Mouse (Mus musculus): ENCODE results near the gene Per3.
"Not testable (repeated sequence)": the region's sequence is repeated elsewhere in the genome, so short reads cannot be mapped to it uniquely, and the experiment has no call there.

Per3 gene

DNA sequence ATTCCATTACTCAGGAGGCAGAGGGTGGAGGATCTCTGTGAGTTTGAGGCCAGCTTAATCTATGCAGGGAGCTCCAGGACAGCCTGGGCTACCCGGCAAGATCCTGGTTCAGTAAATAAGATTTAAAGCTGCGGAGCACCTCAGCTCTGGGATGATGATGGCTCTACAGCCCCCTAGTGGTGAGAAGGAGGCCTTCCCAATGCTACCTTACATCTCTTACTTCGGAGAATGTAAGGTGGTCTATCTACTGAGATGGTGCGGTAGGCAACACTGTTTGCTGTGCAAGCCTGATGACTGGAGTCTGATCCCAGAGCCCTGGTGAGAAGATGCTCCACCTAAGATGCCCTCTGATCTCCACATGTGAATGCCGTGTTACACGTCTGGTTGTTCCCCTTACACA, 17.5 kb downstream of the Per3 start:
- no peak for DNase-seq (ENCODE audit: extremely low read depth, low read depth)

DNA sequence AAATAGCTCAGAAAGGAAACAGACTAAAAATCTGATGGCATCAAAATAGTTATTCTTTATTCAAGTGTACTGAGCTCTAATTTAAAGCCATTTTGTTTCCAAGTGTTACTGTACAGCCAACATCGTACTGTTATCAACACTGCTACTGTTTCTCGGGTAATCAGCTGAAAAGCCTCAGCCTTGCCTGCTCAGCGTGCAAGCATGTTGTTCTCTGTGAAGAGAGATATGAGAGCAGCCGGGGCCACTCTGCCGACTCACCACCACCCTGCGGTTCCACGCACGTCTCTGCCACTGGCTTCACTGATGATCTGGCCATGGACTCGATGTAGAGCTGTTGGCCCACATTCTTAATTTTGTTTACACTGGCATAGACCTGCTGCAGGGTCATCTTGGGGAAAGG, 20.3 kb downstream of the Per3 start:
- no peak for DNase-seq (ENCODE audit: extremely low read depth, low read depth)

DNA sequence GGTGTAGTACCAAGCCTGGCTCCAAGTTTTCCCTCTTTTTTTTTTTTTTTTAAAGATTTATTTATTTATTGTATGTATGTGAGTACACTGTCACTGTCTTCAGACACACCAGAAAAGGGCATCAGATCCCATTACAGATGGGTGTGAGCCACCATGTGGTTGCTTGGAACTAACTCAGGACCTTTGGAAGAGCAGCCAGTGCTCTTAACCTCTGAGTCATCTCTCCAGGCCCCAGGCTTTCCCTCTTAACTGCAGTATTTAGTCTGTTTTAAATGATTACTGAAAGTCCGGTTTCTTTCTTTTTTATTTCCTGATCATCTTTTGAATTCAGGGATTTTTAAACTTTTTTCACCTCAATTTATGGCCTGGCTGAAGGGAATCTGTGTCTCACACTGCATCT, 27.1 kb downstream of the Per3 start:
- not testable (repeated sequence) for DNase-seq (ENCODE audit: extremely low read depth, low read depth)

DNA sequence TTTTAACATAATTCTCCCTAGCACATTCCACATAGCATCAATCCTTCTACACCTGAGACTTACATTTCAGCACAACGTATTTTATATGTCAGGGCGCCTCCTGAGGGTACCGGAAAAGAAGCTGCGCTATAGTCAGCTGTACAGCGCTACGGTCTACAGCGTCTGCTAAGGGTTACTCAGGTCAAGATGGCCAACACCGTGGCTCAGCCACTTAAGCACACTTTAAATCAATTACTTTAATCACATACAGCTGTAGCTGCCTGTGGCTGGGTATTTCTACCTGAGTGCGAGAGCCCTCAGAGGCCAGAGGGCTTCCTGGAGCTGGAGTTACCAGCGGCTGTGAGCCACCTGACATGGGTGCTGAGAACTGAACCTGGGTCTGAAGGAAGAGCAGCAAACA, 28.5 kb downstream of the Per3 start:
- DNase-seq (ENCODE audit: extremely low read depth, low read depth), result no peak

DNA sequence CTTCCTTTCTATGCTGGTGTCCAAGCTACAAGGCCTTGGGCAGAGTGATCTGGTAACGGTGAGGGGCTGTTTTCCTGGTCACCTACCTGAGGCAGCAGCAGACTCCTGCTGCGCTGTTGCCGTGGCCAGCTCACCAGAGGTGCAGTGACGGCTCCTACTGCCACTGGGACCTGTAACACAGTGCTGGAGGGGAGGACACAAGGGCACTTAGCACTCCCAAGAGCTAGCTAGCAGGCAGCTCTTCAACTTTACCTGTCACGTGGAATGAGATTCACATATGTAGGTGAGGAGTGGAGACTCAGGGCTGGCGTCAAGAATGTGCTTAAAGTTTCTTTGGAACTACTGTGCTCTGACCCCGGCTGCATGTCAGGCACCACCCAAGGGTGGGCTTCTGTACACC, 34.1 kb downstream of the Per3 start:
- no peak for DNase-seq (ENCODE audit: extremely low read depth, low read depth)

DNA sequence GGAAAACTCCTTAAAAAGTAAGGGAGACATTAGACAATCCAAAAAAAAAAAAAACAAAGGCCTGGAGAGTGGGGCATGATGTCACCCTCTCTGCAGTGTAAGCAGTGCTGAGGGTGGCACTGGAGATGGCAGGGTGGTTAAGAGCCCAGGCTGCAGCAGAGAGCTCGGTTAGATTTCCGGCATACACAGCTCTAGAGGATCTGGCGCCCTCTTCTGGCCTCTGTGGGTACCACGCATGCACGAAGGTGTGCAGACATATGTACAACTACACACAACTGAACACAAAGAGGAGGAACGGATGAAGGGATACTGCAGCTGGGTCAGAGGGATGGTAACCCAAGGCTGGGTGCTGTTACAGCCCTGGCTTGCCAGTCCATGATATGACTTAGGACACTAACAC, 37.5 kb downstream of the Per3 start:
- DNase-seq (ENCODE audit: extremely low read depth, low read depth), result peak; percentile 33

DNA sequence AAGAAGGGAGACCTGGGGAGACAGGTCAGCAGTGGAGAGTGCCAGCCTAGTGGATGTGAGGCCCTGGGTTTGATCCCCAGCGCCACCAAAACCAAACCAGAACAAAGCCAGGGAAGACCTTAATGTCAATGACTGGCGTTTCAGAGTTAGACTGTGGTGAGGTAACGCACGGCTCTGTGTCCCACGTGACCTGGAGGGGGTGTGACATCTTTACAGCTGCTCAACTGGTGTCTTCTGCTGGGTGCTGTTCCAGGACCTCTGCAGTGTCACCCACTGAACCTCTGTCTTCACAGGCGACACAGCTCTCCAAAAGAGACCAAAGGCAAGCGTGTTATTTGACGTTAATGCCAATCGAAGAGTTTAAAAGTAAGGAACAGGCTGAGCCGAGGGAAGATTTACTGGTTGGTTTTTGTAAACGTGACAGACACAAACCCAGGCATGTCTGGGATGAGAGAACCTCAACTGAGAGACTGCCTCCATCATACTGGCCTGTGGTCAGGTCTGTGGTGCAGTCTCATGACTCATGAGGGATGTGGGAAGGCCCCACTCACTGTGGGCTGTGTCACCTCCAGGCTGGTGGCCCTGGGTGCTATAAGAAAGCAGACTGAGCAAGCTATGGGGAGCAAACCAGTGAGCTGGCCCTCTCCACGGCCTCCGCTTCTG, 38.7 kb downstream of the Per3 start:
- no peak for DNase-seq (ENCODE audit: extremely low read depth, low read depth)

DNA sequence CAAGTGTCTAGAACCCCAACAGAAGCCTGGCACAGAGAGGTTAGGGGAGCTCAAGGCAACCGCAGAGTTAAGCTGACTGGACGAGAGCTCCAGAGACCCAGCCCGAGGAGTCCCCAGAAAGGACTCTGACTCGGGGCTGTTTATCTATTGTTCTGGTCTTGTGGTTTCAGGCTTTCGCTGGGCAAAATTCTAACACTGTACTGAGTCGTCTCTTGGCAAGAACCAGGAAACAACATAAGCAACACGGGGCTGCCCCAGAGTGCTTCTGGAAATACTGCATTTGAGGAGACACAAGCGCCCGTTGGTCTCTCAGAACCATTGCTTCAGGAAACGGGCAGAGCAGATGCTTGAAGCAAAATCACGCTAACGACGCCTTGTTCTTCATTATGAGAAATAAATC, 43.1 kb downstream of the Per3 start:
- DNase-seq (ENCODE audit: extremely low read depth, low read depth), result no peak

DNA sequence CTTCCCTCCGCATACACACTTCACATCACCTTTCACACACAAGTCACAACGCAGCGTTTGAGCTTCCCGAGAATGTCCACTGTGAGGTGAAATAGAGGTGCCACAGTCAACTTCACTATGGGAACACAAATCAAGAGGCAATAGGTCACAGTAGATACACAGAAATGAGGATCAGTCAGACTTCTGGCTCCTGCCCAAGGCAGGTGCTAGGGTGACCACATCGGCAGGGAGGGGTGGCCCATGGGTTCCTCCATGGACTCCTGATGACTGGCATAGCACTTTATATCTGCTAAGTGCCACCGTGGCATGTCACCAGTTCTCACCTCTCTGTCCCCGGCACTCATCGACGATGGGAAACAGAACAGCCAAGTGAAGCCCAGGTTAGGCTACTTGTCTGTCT, 45.8 kb downstream of the Per3 start:
- DNase-seq (ENCODE audit: extremely low read depth, low read depth), result no peak

DNA sequence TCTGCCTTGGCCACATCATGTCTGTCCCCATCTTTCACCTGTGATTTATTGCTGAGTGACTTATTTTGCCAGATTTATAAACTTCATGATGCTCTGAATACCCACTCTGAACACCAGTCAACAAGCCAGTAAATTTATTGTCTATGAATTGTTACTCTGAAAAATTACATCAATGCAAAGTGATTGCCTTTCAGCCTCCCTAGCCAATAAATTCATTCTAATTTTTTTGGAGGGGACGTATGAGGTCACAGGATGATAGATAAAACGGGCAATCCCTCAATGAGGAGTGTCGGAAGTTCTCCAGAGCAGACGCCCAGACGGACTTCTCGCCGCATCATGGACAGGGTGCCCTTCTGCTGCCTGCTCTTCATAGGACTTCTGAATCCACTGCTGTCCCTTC, 47.7 kb downstream of the Per3 start, which contains the start of gene Uts2:
Uts2 (plus strand) TSS at position 301 of the 400 bp plus-strand sequence.
- DNase-seq (ENCODE audit: extremely low read depth, low read depth), result no peak

DNA sequence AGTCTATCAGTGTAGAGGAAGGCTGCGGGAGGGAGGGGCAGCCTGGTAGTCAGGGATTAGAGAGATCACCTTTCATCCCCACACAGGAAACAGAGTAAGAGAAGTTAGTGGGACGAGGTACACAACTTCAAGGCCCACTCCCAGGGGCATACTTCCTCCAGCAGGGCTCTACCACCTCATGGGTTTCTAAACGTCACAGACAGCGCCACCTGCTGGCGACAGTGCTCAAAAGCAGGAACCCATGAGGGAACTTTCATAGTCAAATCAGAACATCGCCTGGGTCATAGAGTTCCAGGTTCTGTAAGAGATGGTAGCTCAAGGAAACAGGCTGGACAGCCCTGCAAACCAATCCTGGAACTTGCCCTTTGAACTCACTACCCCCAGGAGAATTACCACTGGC, 54.3 kb downstream of the Per3 start:
- DNase-seq (ENCODE audit: extremely low read depth, low read depth), result peak; percentile 29

DNA sequence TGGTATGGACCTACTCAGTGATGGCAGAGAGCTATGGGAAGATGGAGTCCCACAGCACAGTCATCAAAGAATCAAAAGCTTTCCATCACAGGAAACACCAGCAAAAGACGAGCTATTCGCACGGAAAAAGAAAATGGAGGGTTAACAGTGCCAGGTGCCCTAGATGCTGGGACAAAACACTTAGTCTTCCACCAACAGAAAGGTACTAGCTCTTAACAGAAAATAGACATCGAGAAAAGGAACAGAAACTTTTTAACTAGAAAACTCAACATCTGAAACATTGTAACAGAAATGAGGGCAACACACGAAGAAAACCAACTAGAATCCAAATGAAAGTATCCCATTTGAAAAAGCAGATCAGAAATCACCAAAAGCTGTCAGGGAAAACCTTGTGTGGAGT, 64.3 kb downstream of the Per3 start:
- DNase-seq (ENCODE audit: extremely low read depth, low read depth), result no peak

DNA sequence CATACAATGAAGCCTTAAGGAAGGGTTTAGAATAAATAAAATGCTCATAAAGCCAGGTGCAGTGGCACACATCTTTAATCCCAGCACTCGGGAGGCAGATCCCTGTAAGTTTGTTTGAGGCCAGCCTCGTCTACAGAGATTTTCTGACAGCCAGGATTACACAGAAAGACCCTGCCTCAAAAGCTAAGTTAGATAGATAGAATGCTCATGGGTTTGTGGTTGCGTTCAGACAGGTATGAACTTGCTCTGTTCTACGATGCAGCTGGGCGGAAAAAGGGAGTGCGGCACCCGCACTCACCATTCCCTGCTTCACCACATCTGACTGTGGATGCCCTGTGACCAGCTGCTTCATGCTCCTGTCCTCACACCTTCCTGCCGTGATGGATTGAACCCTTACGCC, 65.0 kb downstream of the Per3 start:
- DNase-seq (ENCODE audit: extremely low read depth, low read depth), result no peak

DNA sequence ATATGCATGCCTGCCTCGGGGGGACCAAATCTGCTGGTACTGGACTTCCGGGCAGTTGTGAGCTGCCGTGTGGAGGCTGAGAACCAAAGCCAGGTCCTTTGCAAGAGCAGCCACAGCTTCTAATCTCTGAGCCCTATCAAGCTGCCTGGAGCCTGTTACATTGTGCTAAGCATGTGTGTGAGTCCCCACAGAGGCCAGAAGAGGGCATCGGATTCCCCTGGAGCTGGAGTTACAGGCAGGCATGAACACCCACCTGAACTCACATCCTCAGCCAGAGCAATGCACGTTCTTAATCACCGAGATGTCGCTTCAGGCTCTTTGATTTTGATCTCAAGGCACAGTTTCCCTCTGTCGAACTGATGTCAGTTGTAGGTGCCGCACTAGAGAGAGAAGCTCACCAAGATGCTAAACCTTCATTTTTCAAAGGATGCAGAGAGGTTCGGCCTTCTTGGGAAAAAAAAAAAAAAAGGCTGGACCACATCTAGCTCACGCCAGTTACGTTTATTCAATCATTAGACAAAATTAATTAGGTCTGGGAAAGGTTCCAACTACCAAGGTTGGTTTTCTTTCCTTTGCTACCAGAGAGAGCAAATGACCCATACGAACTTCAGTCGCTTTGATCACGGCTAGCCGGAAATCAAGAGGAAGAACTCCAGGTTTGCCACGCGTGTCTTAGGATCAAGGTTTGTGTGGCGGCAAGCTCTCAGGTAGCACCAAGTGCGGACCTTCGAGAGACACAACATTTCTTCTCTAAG, 66.1 kb downstream of the Per3 start:
- DNase-seq (ENCODE audit: extremely low read depth, low read depth), result no peak

DNA sequence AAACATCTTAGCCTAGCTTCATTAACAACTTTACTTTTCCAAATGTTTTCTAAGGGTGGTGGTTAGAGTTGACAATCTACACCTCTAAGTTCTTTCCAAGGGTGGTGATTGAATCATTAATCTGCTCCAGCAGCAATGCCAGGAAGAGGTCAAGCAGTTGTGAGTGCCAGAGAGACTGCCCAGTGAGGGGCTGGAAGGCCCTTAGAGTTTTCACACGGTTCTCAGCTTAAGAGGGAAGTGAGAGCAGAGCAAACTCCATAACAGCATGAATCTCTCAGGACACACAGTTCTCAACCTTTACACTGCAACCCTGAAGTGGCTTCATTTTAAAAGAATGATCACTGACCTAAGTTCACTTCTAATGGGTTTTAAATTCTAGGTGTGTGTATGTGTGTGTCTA, 69.3 kb downstream of the Per3 start:
- DNase-seq (ENCODE audit: extremely low read depth, low read depth), result no peak

DNA sequence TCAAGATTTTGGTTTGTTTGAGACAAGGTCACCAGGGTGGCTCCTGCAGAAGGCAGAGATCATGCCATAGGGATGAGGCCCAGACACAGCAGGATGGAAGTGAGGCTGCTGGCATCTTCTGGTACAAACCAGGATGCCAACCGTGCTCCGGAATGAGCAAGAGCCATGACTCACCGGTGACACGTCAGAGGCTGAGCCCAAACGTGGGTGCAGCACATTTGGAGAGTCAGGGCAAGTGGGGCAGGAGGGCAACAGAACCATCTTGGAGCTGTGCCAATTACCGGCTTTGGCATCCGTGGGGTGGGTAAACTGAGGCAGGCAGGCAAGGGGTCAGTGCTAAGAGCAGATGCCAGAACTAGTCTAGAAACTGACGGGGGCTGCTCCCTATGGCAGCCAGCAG, 71.2 kb downstream of the Per3 start:
- no peak for DNase-seq (ENCODE audit: extremely low read depth, low read depth)

DNA sequence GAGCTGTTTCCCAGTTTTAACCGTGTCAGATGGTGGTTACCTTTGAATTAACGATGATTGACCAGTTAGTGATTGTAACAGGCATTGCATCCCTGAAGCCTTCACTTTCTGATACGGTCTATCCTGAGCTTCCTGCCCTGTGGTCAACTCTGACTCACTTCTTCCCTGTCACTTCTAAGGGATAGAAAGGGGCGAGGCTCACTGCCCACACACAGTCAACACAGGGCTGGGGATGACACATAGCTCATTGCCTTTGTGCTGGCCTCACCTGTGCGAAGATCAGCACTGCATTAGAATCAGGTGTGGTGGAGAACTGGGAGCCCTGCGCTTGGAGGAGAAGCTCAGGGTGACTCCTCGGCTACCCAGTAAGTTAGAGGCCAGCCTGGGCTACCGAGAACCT, 75.5 kb downstream of the Per3 start:
- no peak for DNase-seq (ENCODE audit: extremely low read depth, low read depth)

DNA sequence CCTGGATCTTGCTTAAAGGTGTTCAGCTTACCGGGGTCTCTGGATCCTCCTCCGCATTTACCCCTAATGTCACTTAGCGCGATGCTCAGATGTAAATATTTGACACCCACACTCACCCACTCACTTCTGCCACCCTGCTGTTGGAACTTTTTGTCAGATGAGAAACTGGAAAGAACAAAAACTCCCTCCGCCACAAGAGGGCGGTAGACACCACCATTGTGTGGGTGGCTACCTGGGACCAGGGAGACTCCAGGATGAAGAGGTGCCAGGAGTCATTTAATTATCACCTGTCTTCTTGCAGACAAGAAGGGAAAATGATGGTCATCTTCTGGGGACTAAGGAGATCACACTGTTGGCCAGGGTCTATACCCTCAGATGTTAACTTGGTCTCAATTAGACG, 77.9 kb downstream of the Per3 start:
- peak; percentile 55 for DNase-seq (ENCODE audit: extremely low read depth, low read depth)

DNA sequence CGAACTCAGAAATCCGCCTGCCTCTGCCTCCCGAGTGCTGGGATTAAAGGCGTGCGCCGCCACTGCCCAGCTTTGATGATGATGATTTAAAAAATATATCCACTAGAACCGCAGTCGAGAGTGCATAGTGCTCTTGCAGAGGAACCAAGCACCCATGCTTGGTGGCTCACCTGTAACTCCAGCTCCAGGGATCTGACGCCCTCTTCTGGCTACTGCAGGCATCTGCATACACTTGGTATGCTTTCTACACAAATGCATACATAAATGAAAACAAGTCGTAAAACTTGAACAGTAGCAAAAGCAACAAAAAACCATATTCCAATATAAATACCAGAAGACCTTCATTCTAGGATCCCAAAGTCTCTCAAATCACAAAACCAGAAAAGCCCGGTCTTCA, 78.9 kb downstream of the Per3 start:
- peak; percentile 26 for DNase-seq (ENCODE audit: extremely low read depth, low read depth)

DNA sequence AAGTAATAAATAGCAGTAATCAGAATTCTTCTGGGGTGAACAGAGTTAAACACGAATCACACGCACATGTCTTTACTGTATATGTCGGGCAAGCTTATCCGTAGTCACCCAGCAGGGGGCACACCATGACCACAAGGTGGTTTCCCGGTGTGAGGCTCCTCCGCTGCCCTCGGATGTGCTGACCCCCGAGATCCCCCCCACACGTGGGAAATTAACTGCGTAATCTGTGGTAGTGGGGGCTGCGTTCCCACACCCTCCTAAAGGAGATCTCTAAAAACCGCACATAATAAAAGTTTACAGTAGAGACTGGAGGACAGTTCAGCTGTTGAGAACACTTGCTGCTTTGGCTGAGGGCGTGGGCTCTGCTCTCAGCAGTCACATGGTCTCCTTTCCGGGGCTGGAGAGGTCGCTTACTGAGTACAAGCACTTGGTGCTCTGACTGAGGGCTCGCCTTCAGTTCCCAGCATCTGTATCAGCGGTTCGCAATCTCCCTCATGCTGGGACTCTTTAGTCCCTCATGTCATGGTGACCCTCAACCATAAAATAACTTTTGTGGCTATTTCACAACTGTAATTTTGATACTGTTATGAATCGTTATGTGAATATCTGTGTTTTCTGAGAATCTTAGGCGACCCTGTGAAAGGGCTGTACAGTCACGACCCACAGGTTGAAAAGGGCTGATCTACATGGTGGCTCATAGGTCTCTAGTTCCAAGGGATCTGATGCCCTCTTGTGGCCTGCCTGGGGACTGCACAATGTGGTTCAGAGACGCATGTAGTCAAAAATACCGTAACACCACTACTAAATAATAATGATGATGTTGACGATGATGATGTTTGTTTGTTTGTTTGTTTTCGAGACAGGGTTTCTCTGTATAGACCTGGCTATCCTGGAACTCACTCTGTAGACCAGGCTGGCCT, 79.6 kb downstream of the Per3 start:
- DNase-seq (ENCODE audit: extremely low read depth, low read depth), result peak; percentile 77

DNA sequence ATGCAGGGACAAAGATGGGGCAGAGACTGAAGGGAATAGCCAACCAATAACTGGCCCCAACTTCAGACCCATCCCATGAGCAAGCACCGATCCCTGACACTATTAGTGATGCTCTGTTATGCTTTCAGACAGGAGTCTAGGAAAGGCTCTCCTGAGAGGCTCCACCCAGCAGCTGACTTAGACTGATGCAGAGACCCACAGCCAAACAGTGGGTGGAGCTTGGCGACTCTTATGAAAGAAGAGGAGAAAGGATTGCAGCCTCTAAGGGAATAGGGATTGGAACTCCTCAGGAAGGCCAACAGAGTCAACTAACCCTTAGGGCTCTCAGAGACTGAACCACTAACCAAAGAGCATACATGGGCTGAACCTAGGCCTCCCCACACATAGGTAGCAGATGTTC, 80.8 kb downstream of the Per3 start:
- no peak for DNase-seq (ENCODE audit: extremely low read depth, low read depth)

DNA sequence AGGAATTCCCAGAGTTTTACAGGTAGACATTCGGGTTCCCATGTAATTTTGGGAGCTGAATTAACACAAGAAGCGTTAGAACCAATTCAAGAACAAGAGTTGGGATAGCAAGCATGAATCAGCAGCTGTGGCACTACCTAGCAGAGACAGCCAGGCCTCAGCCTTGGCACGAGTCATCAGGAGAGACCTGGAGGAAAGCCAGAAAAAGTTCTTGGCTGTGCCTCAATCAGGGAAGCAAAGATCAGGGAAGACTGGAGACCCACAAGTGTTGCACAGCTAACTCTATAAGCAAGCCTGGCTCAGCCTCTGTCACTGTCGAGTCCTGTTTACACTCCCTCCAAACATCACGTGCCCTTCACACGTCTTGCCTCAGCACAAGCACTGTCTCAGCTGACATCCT, 82.2 kb downstream of the Per3 start:
- no peak for DNase-seq (ENCODE audit: extremely low read depth, low read depth)

All from MEL-GATA-1-ER (cell line).